Mouse (Mus musculus) thymus, adult 2 months (tissue): ENCODE measurements around the gene Nbl1. TPM values are rescaled to one million over a fixed set of nuclear protein-coding genes. Genes with fewer than 3 reads are reported as not detected.

Source experiments
- DNase-seq: peaks from one replicate; pipeline ENCODE4 v3.0.0; 2021
- H3K27ac ChIP-seq: fragments of 200-500 bp; 2 replicates; pipeline ENCODE4 v1.5.1; 2012; ENCODE audit warnings: low read length, control low read depth; ENCODE audit not compliant: control insufficient read depth, insufficient read depth
- H3K27me3 ChIP-seq: fragments of 200-500 bp; 2 replicates; pipeline ENCODE4 v1.6.1; 2012; ENCODE audit warnings: mild to moderate bottlenecking, low read length, moderate library complexity, mixed read lengths; ENCODE audit not compliant: control insufficient read depth, insufficient read depth
- H3K36me3 ChIP-seq: fragments of 200-500 bp; 2 replicates; pipeline ENCODE4 v1.6.1; 2012; ENCODE audit warnings: mild to moderate bottlenecking, low read length, moderate library complexity; ENCODE audit not compliant: control insufficient read depth, insufficient read depth
- H3K4me1 ChIP-seq: fragments of 200-500 bp; replicated peaks from 2 replicates; pipeline ENCODE4 v1.6.1; 2012; ENCODE audit warnings: low read length; ENCODE audit not compliant: control insufficient read depth, insufficient read depth
- H3K4me3 ChIP-seq: fragments of 200-500 bp; 2 replicates; pipeline ENCODE4 v1.5.1; 2012; ENCODE audit warnings: mild to moderate bottlenecking, low read length, control low read depth, moderate library complexity; ENCODE audit not compliant: control insufficient read depth, insufficient read depth
- CTCF ChIP-seq: fragments of 200-500 bp; IDR thresholded peaks from 2 replicates; pipeline ENCODE4 v1.5.1; 2012; ENCODE audit warnings: mild to moderate bottlenecking, control low read depth, low read length, moderate library complexity, borderline replicate concordance; ENCODE audit not compliant: control insufficient read depth, poor library complexity, insufficient read depth; ENCODE audit errors: extremely low read depth
- POLR2A ChIP-seq: fragments of 200-500 bp; IDR thresholded peaks from 2 replicates; pipeline ENCODE4 v1.6.1; 2012; ENCODE audit warnings: mild to moderate bottlenecking, low read length, control low read depth, moderate library complexity; ENCODE audit not compliant: control insufficient read depth, poor library complexity, insufficient read depth; ENCODE audit errors: extremely low read depth
- WGBS: fragments of 180-500 bp; shearing (Covaris S2); methylation state at CpG from one replicate; pipeline ENCODE4 v1.1.7; 2018; 5-methylcytosine and 5-hydroxymethylcytosine counted together
- polyA plus RNA-seq: library from polyadenylated mRNA; depleted of rRNA; stranded (reverse); fragments of >200 nt; gene quantifications from 2 replicates; pipeline ENCODE4 v1.2.3, GENCODE M21; 2012; rRNA removed

The Nbl1 gene
- polyA plus RNA-seq, 1 experiment, result 35.7 TPM

- Histone ChIP-seq H3K27me3 (no peaks in the 10 kb centered on the region), H3K4me1 (no peaks in the 10 kb centered on the region), H3K27ac (no peak overlapping the region), H3K4me3 (no peak overlapping the region), H3K36me3 (no peaks in the 10 kb centered on the region)
- WGBS, result 93% methylated on average over 8 of the region's 8 CpGs
- TF ChIP-seq CTCF, result no peak
- no peak for DNase-seq
Observed at GRCm38 (mm10) chr4:139034010-139034367, 58.8 kb downstream of the Nbl1 start.

GRCm38 (mm10) chr4:139033263-139034009, 59.4 kb downstream of the Nbl1 start:
- no peaks in the 10 kb centered on the region for H3K36me3 ChIP-seq
- H3K4me3 ChIP-seq, result no peak overlapping the region
- H3K4me1 ChIP-seq, result no peaks in the 10 kb centered on the region
- no peak overlapping the region for H3K27ac ChIP-seq
- TF ChIP-seq CTCF, result no peak
- TF ChIP-seq POLR2A, result no peak
- no peaks in the 10 kb centered on the region for H3K27me3 ChIP-seq
- DNase-seq, result no peak
- 94% methylated on average over 11 of the region's 11 CpGs for WGBS

- Histone ChIP-seq H3K4me1 (no peaks in the 10 kb centered on the region), H3K36me3 (no peaks in the 10 kb centered on the region), H3K27ac (no peak overlapping the region), H3K4me3 (no peak overlapping the region), H3K27me3 (no peaks in the 10 kb centered on the region)
- WGBS, result 91% methylated on average over 12 of the region's 12 CpGs
- DNase-seq, result no peak
- no peak for TF ChIP-seq CTCF
- TF ChIP-seq POLR2A, result no peak
Observed at GRCm38 (mm10) chr4:139032521-139032920, 60.3 kb downstream of the Nbl1 start.

Other genes starting within 250 kb of the Nbl1 start
- 1.1 and 11.5 TPM in 2 replicates for gene Pla2g5, start 229.5 kb downstream of the Nbl1 start, polyA plus RNA-seq
- not detected in 2 replicates for gene Gm13030, start 219.0 kb downstream of the Nbl1 start, polyA plus RNA-seq
- 1.1 and 1.6 TPM in 2 replicates for gene Pla2g2e, start 215.1 kb downstream of the Nbl1 start, polyA plus RNA-seq
- gene Otud3, start 179.0 kb downstream of the Nbl1 start, polyA plus RNA-seq, result 8.9 and 9.5 TPM in 2 replicates
- 2.1 and 2.3 TPM in 2 replicates for gene Rnf186, start 125.9 kb downstream of the Nbl1 start, polyA plus RNA-seq
- gene Tmco4, start 120.1 kb downstream of the Nbl1 start, polyA plus RNA-seq, result 30.2 and 30.7 TPM in 2 replicates
- gene Htr6, start 17.4 kb downstream of the Nbl1 start, polyA plus RNA-seq, result not detected in 2 replicates
- 38.0 and 65.3 TPM in 2 replicates for gene Minos1, start 38.1 kb upstream of the Nbl1 start, polyA plus RNA-seq
- gene Capzb, start 99.9 kb upstream of the Nbl1 start, polyA plus RNA-seq, result 167 and 213 TPM in 2 replicates
- 42.6 and 50.1 TPM in 2 replicates for gene Pqlc2, start 217.7 kb upstream of the Nbl1 start, polyA plus RNA-seq
- 29.5 and 33.3 TPM in 2 replicates for gene Akr7a5, start 217.8 kb upstream of the Nbl1 start, polyA plus RNA-seq